Mouse (Mus musculus) megakaryocyte, embryonic 14.5 days (primary cell): Measurements from ENCODE around the gene 4933415F23Rik. TPM values are rescaled to one million over a fixed set of nuclear protein-coding genes. Genes with fewer than 3 reads are reported as not detected.
"Not testable (repeated sequence)": the region's sequence is repeated elsewhere in the genome, so short reads cannot be mapped to it uniquely, and the experiment has no call there.

Source experiments
- H3K27me3 ChIP-seq: replicated peaks from 2 replicates; pipeline ENCODE3; 2012; ENCODE audit warnings: inconsistent platforms
- H3K36me3 ChIP-seq: replicated peaks from 2 replicates; pipeline ENCODE3; 2012; ENCODE audit warnings: low read length, inconsistent platforms, mixed read lengths
- H3K4me1 ChIP-seq: 2 replicates; pipeline ENCODE4 v1.6.1; 2012; ENCODE audit warnings: inconsistent platforms
- H3K4me3 ChIP-seq: replicated peaks from 2 replicates; pipeline ENCODE3; 2012; ENCODE audit warnings: moderate library complexity, mild to moderate bottlenecking, inconsistent platforms
- H3K9me3 ChIP-seq: 2 replicates; pipeline ENCODE4 v1.6.1; 2012; ENCODE audit warnings: inconsistent platforms
- FLI1 ChIP-seq: IDR thresholded peaks from 2 replicates; pipeline ENCODE4 v1.6.1; 2012; ENCODE audit warnings: low read length, inconsistent platforms, mixed read lengths
- GATA1 ChIP-seq: IDR thresholded peaks from 3 replicates; pipeline ENCODE4 v1.6.1; 2012; ENCODE audit warnings: mixed read lengths, low read length, inconsistent platforms, borderline replicate concordance
- polyA plus RNA-seq: library from polyadenylated mRNA; stranded (reverse); fragments of >175 nt; gene quantifications from 2 replicates; pipeline ENCODE4 v1.2.3, GENCODE M21; 2012; ENCODE audit warnings: low replicate concordance; ENCODE audit not compliant: insufficient read depth

Gene 4933415F23Rik
- not detected in 2 replicates for polyA plus RNA-seq

GRCm38 (mm10) chr1:23102021-23102420 is at the start of gene 4933415F23Rik:
TSS of gene 4933415F23Rik (minus strand) at chr1:23102253.
- no peak for TF ChIP-seq FLI1
- TF ChIP-seq GATA1 = no peak
- Histone ChIP-seq H3K4me3 (no peak within 1 kb of the TSS), H3K9me3 (peaks cover 23% of the 10 kb centered on the region), H3K4me1 (no peaks in the 10 kb centered on the region), H3K27me3 (no peaks in the 10 kb centered on the region), H3K36me3 (no peaks in the 10 kb centered on the region)

- Histone ChIP-seq H3K4me3 (no peak overlapping the region), H3K27me3 (no peaks in the 10 kb centered on the region), H3K9me3 (no peaks in the 10 kb centered on the region), H3K36me3 (no peaks in the 10 kb centered on the region), H3K4me1 (no peaks in the 10 kb centered on the region)
- TF ChIP-seq FLI1 (no peak), GATA1 (no peak)
Observed at GRCm38 (mm10) chr1:23151722-23152121, 49.7 kb upstream of the 4933415F23Rik start.

DNA sequence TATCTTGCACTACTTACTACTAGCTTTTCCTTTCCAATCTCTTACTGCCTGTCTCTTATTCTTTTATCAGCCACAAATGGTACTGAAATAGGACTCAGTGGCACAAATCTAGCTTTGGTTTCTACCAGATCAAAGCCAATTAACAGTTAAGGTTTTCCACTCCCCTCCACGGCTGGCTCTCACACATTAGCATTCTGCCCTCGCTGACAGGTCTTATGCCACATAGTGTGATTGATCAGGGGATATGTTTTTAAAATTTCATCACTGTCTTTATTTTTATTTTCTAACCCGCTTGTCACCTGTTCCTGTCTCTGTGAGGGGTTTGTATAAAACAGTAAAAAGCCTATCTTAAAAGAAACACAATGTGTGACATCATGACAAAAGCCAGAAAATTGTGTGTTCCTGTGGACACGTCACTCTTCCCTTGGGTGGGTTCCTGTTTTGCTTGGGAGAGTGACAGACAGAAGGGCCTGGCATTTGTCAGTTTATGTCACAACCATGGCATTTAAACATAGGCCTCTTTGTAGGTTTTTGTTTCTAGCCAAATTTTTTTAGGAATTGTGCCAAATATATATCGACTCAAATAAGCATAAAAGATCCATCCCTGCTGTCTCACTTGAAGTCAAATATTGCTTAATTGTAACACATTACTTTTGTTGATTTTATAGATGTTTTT is 44.3 kb upstream of the 4933415F23Rik start:
- H3K9me3 ChIP-seq = peaks cover 7% of the 10 kb centered on the region; the same call in 1 of the 2 replicates
- no peaks in the 10 kb centered on the region for H3K27me3 ChIP-seq
- H3K4me1 ChIP-seq = no peaks in the 10 kb centered on the region
- no peak overlapping the region for H3K4me3 ChIP-seq
- no peaks in the 10 kb centered on the region for H3K36me3 ChIP-seq
- no peak for TF ChIP-seq GATA1
- no peak for TF ChIP-seq FLI1

- Histone ChIP-seq H3K27me3 (no peaks in the 10 kb centered on the region), H3K4me3 (no peak overlapping the region), H3K4me1 (no peaks in the 10 kb centered on the region)
Observed at GRCm38 (mm10) chr1:23141121-23141811, 39.2 kb upstream of the 4933415F23Rik start.

GRCm38 (mm10) chr1:23140530-23140929 is 38.5 kb upstream of the 4933415F23Rik start:
- not testable (repeated sequence) for H3K27me3 ChIP-seq, H3K4me1 ChIP-seq, H3K36me3 ChIP-seq, H3K4me3 ChIP-seq, H3K9me3 ChIP-seq

More at GRCm38 (mm10) chr1:23141121-23141811, 39.2 kb upstream of the 4933415F23Rik start:
- Histone ChIP-seq H3K36me3 (no peaks in the 10 kb centered on the region), H3K9me3 (peaks cover 7% of the 10 kb centered on the region; the same call in 1 of the 2 replicates)
- no peak for TF ChIP-seq GATA1
- TF ChIP-seq FLI1 = no peak

DNA sequence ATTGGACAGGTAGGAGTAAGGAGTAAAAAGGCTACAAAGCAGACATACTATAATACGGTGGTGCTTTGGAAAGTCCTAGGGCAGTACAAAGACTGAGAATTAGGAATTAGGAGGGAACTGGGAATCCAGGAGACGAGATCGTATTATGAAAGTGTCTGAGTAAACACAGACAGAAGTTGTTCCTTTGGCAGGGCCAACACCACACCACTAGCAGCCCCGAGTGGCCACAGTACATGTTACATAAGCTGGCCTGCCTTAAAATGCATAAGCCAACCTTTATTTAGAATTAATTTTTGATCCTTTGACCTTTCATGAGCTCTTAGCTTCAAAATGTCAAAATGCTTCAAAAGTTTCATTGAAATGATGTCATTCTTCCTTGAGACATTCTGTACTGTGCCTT is 18.8 kb upstream of the 4933415F23Rik start:
- peaks cover 3% of the 10 kb centered on the region; the same call in 1 of the 2 replicates for H3K4me1 ChIP-seq
- no peak overlapping the region for H3K4me3 ChIP-seq
- H3K36me3 ChIP-seq = no peaks in the 10 kb centered on the region
- H3K9me3 ChIP-seq = peaks cover 2% of the 10 kb centered on the region; the same call in 1 of the 2 replicates
- H3K27me3 ChIP-seq = no peaks in the 10 kb centered on the region
- no peak for TF ChIP-seq FLI1
- TF ChIP-seq GATA1 = no peak

GRCm38 (mm10) chr1:23119406-23119805 is 17.4 kb upstream of the 4933415F23Rik start:
- no peaks in the 10 kb centered on the region for H3K36me3 ChIP-seq
- H3K4me3 ChIP-seq = no peak overlapping the region
- peaks cover 3% of the 10 kb centered on the region; the same call in 1 of the 2 replicates for H3K9me3 ChIP-seq
- no peaks in the 10 kb centered on the region for H3K27me3 ChIP-seq
- H3K4me1 ChIP-seq = peaks cover 3% of the 10 kb centered on the region; the same call in 1 of the 2 replicates
- TF ChIP-seq FLI1 = no peak
- no peak for TF ChIP-seq GATA1

- H3K4me3 ChIP-seq = no peak overlapping the region
- TF ChIP-seq GATA1 = no peak
- TF ChIP-seq FLI1 = no peak
- no peaks in the 10 kb centered on the region for H3K36me3 ChIP-seq
- H3K9me3 ChIP-seq = peaks cover 3% of the 10 kb centered on the region; the same call in 1 of the 2 replicates
- peaks cover 3% of the 10 kb centered on the region; the same call in 1 of the 2 replicates for H3K4me1 ChIP-seq
- H3K27me3 ChIP-seq = no peaks in the 10 kb centered on the region
Observed at GRCm38 (mm10) chr1:23117423-23117822, 15.4 kb upstream of the 4933415F23Rik start.

GRCm38 (mm10) chr1:23109191-23109590 is 7.1 kb upstream of the 4933415F23Rik start:
- no peak for TF ChIP-seq FLI1
- no peak for TF ChIP-seq GATA1
- Histone ChIP-seq H3K9me3 (peaks cover 14% of the 10 kb centered on the region; the same call in 1 of the 2 replicates), H3K4me1 (no peaks in the 10 kb centered on the region), H3K36me3 (no peaks in the 10 kb centered on the region), H3K4me3 (no peak overlapping the region), H3K27me3 (no peaks in the 10 kb centered on the region)

DNA sequence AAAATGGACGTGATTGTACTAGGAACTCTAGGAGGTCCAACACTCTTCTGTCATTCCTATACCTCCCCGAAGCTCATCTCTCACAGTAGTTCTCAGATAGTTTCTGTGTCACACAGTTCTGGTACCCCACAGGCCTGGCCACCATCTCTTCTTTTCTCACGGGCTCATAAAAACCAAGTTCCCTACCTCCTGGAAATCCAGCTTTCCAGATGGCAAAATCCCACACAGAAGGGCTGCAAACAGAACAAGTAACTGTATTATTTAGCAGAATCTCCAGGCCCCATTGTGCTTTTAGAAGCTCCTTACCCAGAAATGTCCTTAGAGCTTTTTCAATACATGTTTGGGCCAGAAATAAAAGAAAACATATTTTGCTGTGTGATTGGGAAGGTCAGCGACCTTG is 828 bp upstream of the 4933415F23Rik start:
- Histone ChIP-seq H3K27me3 (no peaks in the 10 kb centered on the region), H3K4me1 (no peaks in the 10 kb centered on the region), H3K9me3 (peaks cover 25% of the 10 kb centered on the region), H3K4me3 (no peak overlapping the region), H3K36me3 (no peaks in the 10 kb centered on the region)
- no peak for TF ChIP-seq GATA1
- TF ChIP-seq FLI1 = no peak
